Mouse (Mus musculus): Measurements from ENCODE around the gene Klhl8. TPM values are rescaled to one million over a fixed set of nuclear protein-coding genes. Genes with fewer than 3 reads are reported as not detected.

Gene Klhl8
- polyA plus RNA-seq, 1 experiment from 2014 or later, result 28.1 TPM

- H3K27me3 ChIP-seq, result no peaks in the 10 kb centered on the region
- H3K36me3 ChIP-seq, result no peaks in the 10 kb centered on the region
- H3K9me3 ChIP-seq, result no peaks in the 10 kb centered on the region
- 95% methylated on average over 1 of the region's 1 CpGs for WGBS
- no peak overlapping the region for H3K27ac ChIP-seq
- H3K4me1 ChIP-seq (replicated peaks), result no peaks in the 10 kb centered on the region; the same call in 1 of the 2 replicates
- H3K9ac ChIP-seq (replicated peaks), result no peak overlapping the region
- no peak overlapping the region for H3K4me3 ChIP-seq (replicated peaks)
- H3K4me2 ChIP-seq (replicated peaks), result no peak overlapping the region
- ATAC-seq, result no peak
Measured at GRCm38 (mm10) chr5:103819674-103820073, 91.4 kb downstream of the Klhl8 start.

GRCm38 (mm10) chr5:103818602-103819001 lies 92.5 kb downstream of the Klhl8 start:
- Histone ChIP-seq H3K4me2 (replicated peaks) (no peak overlapping the region), H3K36me3 (no peaks in the 10 kb centered on the region), H3K9me3 (no peaks in the 10 kb centered on the region), H3K27me3 (no peaks in the 10 kb centered on the region), H3K27ac (no peak overlapping the region), H3K9ac (replicated peaks) (no peak overlapping the region), H3K4me3 (replicated peaks) (no peak overlapping the region), H3K4me1 (replicated peaks) (no peaks in the 10 kb centered on the region; the same call in 1 of the 2 replicates)
- WGBS, result 86% methylated on average over 9 of the region's 9 CpGs
- ATAC-seq, result no peak

GRCm38 (mm10) chr5:103817754-103818153 lies 93.3 kb downstream of the Klhl8 start:
- Histone ChIP-seq H3K4me1 (replicated peaks) (no peaks in the 10 kb centered on the region; the same call in 1 of the 2 replicates), H3K9ac (replicated peaks) (no peak overlapping the region), H3K27ac (no peak overlapping the region), H3K9me3 (no peaks in the 10 kb centered on the region), H3K27me3 (0 out of 2 replicates have a peak, but pooled peaks cover under 1% of the 10 kb centered on the region), H3K4me3 (replicated peaks) (no peak overlapping the region), H3K36me3 (no peaks in the 10 kb centered on the region), H3K4me2 (replicated peaks) (no peak overlapping the region)
- peak; percentile 83 for ATAC-seq
- 13% methylated on average over 1 of the region's 1 CpGs for WGBS

DNA sequence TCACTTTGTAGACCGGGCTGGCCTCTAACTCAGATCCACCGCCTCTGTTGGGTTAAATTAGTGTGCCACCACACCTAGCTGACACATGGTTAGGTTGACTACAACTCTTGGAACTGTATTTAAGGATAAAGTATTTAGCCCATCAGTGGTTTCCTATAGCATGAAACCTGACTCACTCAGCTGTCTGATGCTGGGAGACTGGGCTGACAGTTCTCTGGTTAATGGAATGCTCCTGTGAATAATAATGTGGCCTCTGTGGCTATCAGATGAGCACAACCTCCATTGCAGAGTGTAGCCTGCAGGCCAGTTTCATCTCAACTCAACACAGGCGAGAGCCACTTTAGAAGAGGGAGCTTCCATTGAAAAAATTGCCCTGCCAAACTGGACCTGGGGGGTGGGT lies 94.3 kb downstream of the Klhl8 start:
- Histone ChIP-seq H3K9ac (replicated peaks) (no peak overlapping the region), H3K27ac (no peak overlapping the region), H3K4me1 (replicated peaks) (no peaks in the 10 kb centered on the region; the same call in 1 of the 2 replicates), H3K9me3 (no peaks in the 10 kb centered on the region), H3K27me3 (0 out of 2 replicates have a peak, but pooled peaks cover 3% of the 10 kb centered on the region), H3K4me3 (replicated peaks) (no peak overlapping the region), H3K4me2 (replicated peaks) (no peak overlapping the region), H3K36me3 (no peaks in the 10 kb centered on the region)
- 89% methylated on average over 3 of the region's 3 CpGs for WGBS
- ATAC-seq, result no peak

DNA sequence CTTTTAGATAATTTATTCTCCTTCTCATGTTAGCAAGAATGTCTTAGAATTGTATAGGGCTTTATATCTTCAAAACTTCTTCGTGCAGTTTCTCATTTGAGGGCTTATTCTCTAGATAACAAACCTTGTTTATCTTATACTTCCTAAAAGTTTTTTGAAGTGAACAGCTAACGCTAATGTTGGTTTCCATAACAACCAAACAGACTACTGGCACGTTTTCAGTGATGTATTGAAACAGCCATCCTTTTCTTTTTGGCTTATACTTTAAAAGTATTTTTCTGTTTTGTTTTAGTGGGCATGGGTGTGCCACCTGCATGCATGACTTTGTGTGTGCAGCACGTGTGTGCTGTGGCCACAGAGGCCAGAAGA lies 95.8 kb downstream of the Klhl8 start:
- no peaks in the 10 kb centered on the region; the same call in 1 of the 2 replicates for H3K4me1 ChIP-seq (replicated peaks)
- 67% methylated on average over 4 of the region's 4 CpGs for WGBS
- no peak overlapping the region for H3K9ac ChIP-seq (replicated peaks)
- H3K9me3 ChIP-seq, result no peaks in the 10 kb centered on the region
- no peak for ATAC-seq
- no peak overlapping the region for H3K4me2 ChIP-seq (replicated peaks)
- H3K27me3 ChIP-seq, result 0 out of 2 replicates have a peak, but pooled peaks cover 3% of the 10 kb centered on the region
- no peak overlapping the region for H3K4me3 ChIP-seq (replicated peaks)
- H3K36me3 ChIP-seq, result no peaks in the 10 kb centered on the region
- H3K27ac ChIP-seq, result no peak overlapping the region

GRCm38 (mm10) chr5:103814551-103815248 lies 96.4 kb downstream of the Klhl8 start:
- no peaks in the 10 kb centered on the region for H3K9me3 ChIP-seq
- 0 out of 2 replicates have a peak, but pooled peaks cover 3% of the 10 kb centered on the region for H3K27me3 ChIP-seq
- H3K4me2 ChIP-seq (replicated peaks), result no peak overlapping the region
- H3K27ac ChIP-seq, result no peak overlapping the region
- no peaks in the 10 kb centered on the region for H3K36me3 ChIP-seq
- no peak for ATAC-seq
- no peak overlapping the region for H3K4me3 ChIP-seq (replicated peaks)
- no peaks in the 10 kb centered on the region; the same call in 1 of the 2 replicates for H3K4me1 ChIP-seq (replicated peaks)
- 53% methylated on average over 16 of the region's 16 CpGs for WGBS
- H3K9ac ChIP-seq (replicated peaks), result no peak overlapping the region

DNA sequence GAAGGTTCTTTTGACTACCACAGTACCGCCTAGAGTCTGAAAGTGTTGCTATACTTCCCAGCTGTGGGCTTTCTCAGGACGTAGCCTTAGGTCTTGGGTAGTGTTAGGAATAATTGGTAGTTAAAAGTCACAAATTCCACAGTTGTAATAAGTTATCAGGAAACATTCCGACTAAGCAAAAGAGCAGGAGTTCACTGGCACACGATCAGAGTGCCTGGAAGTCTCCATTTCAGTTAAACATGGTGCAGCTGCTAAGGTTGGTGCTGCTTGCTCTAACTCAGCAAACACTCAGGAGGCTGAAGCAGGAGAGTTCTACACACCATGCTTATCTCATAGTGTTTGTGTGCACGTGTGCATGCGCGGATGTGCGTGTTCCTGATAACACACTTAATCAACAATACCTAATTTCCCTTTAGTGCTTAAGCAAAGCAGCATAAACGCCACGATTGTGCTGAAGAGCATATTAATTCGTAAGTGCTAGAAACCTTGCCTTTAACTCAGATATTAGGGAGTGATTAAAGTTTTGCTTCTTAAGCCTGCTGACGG lies 97.0 kb downstream of the Klhl8 start:
- ATAC-seq, result no peak

DNA sequence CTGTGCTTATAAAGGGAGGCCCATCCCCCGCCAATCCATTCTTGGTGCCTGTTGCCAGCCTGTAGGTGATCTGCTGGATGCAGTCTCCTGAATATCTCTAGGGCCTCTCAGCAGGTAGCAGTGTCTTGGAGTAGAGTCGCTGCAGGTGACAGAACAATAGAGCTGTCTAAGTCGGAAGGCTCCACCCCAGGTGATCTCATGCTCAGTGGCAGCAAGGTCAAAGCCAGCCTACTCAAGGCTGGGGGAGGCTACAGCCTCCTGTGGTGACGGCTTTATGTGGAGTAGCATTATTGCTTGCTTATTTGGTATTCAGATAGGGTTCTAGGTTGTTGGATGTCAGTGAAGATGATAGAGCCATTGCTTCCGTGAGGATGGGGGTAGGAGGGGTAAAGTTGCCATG lies 97.8 kb downstream of the Klhl8 start:
- H3K9ac ChIP-seq (replicated peaks), result no peak overlapping the region
- no peak for ATAC-seq
- 64% methylated on average over 5 of the region's 5 CpGs for WGBS

More for the DNA sequence above, 97.0 kb downstream of the Klhl8 start:
- Histone ChIP-seq H3K9ac (replicated peaks) (no peak overlapping the region), H3K27ac (no peak overlapping the region), H3K9me3 (no peaks in the 10 kb centered on the region), H3K4me1 (replicated peaks) (no peaks in the 10 kb centered on the region; the same call in 1 of the 2 replicates), H3K27me3 (0 out of 2 replicates have a peak, but pooled peaks cover 3% of the 10 kb centered on the region), H3K4me2 (replicated peaks) (no peak overlapping the region), H3K36me3 (no peaks in the 10 kb centered on the region), H3K4me3 (replicated peaks) (no peak overlapping the region)
- whole genome bisulfite sequencing, result 89% methylated on average over 12 of the region's 12 CpGs

More for the DNA sequence above, 97.8 kb downstream of the Klhl8 start:
- no peak overlapping the region for H3K27ac ChIP-seq
- 0 out of 2 replicates have a peak, but pooled peaks cover 3% of the 10 kb centered on the region for H3K27me3 ChIP-seq
- no peaks in the 10 kb centered on the region for H3K36me3 ChIP-seq
- H3K4me1 ChIP-seq (replicated peaks), result no peaks in the 10 kb centered on the region; the same call in 1 of the 2 replicates
- H3K4me2 ChIP-seq (replicated peaks), result no peak overlapping the region
- no peak overlapping the region for H3K4me3 ChIP-seq (replicated peaks)
- no peaks in the 10 kb centered on the region for H3K9me3 ChIP-seq

Other genes starting within 250 kb of the Klhl8 start
- 1.9 and 2.3 TPM in 2 replicates for gene Aff1, start 218.9 kb downstream of the Klhl8 start, polyA plus RNA-seq (2015; fragmentation: Nextera tagmentation; extraction: Ambion mirVana)
- not detected in 2 replicates for gene Hsd17b13, start 66.2 kb upstream of the Klhl8 start, polyA plus RNA-seq (2015; fragmentation: Nextera tagmentation; extraction: Ambion mirVana)
- 1.2 and 1.8 TPM in 2 replicates for gene Hsd17b11, start 110.7 kb upstream of the Klhl8 start, polyA plus RNA-seq (2015; fragmentation: Nextera tagmentation; extraction: Ambion mirVana)
- 54.8 and 58.2 TPM in 2 replicates for gene Nudt9, start 135.0 kb upstream of the Klhl8 start, polyA plus RNA-seq (2015; fragmentation: Nextera tagmentation; extraction: Ambion mirVana)
- gene Gm17660, start 166.3 kb upstream of the Klhl8 start, polyA plus RNA-seq (2015; fragmentation: Nextera tagmentation; extraction: Ambion mirVana), result not detected in 2 replicates
- gene Sparcl1, start 202.5 kb upstream of the Klhl8 start, polyA plus RNA-seq (2015; fragmentation: Nextera tagmentation; extraction: Ambion mirVana), result 72.8 and 84.5 TPM in 2 replicates